Mouse (Mus musculus) erythroblast, embryonic 14.5 days (primary cell): ENCODE results near the gene Nrp2.

Experiments
- GATA1 ChIP-seq: IDR thresholded peaks from 2 replicates; pipeline ENCODE4 v1.6.1; 2012; ENCODE audit warnings: low read length, inconsistent platforms, mixed read lengths
- TAL1 ChIP-seq: IDR thresholded peaks from 3 replicates; pipeline ENCODE4 v1.6.1; 2012; ENCODE audit warnings: low read length, inconsistent platforms, mixed read lengths

- no peak for TF ChIP-seq GATA1
- no peak for TF ChIP-seq TAL1
Observed at GRCm38 (mm10) chr1:62823549-62824195, 120.6 kb downstream of the Nrp2 start.
